Mouse (Mus musculus) CH12.LX (cell line): Measurements from ENCODE around the gene Htr1d.

ENCODE experiments used
- CTCF ChIP-seq, 2 experiments: IDR thresholded peaks in 1 of 2; conservative IDR thresholded peaks in 1 of 2; 2 replicates each; pipeline ENCODE4 v1.5.1; 2011 to 2012; ENCODE audit warnings: low read depth in 2 of 2, low read length in 2 of 2, improper control_type of control experiment in 1 of 2, inconsistent platforms in 1 of 2, mild to moderate bottlenecking in 1 of 2, moderate library complexity in 1 of 2
- E2F4 ChIP-seq: IDR thresholded peaks from 2 replicates; pipeline ENCODE4 v1.6.1; 2011; ENCODE audit warnings: low read depth, low read length, improper control_type of control experiment; ENCODE audit not compliant: insufficient replicate concordance
- JUN ChIP-seq: IDR thresholded peaks from 2 replicates; pipeline ENCODE4 v1.6.1; 2011; ENCODE audit warnings: low read depth, mild to moderate bottlenecking, low read length, improper control_type of control experiment, moderate library complexity; ENCODE audit not compliant: insufficient read depth
- JUND ChIP-seq: conservative IDR thresholded peaks from 2 replicates; pipeline ENCODE4 v1.6.1; 2011; ENCODE audit warnings: low read depth, low read length, improper control_type of control experiment
- MAFK ChIP-seq: IDR thresholded peaks from 2 replicates; pipeline ENCODE4 v1.6.1; 2011; ENCODE audit warnings: low read length, improper control_type of control experiment; ENCODE audit not compliant: insufficient replicate concordance
- MAX ChIP-seq: IDR thresholded peaks from 2 replicates; pipeline ENCODE4 v1.6.1; 2011; ENCODE audit warnings: low read length, improper control_type of control experiment
- MXI1 ChIP-seq: IDR thresholded peaks from 2 replicates; pipeline ENCODE4 v1.6.1; 2011; ENCODE audit warnings: mild to moderate bottlenecking, low read depth, low read length, improper control_type of control experiment
- PAX5 ChIP-seq: IDR thresholded peaks from 2 replicates; pipeline ENCODE4 v1.6.1; 2012; ENCODE audit warnings: low read length, inconsistent platforms, mixed read lengths
- POLR2A ChIP-seq: IDR thresholded peaks from 2 replicates; pipeline ENCODE4 v1.6.1; 2011; ENCODE audit warnings: low read depth, mild to moderate bottlenecking, improper control_type of control experiment, low read length
- RAD21 ChIP-seq: IDR thresholded peaks from 2 replicates; pipeline ENCODE4 v1.6.1; 2011; ENCODE audit warnings: low read depth, mild to moderate bottlenecking, low read length, improper control_type of control experiment, moderate library complexity
- RCOR1 ChIP-seq: conservative IDR thresholded peaks from 2 replicates; pipeline ENCODE4 v1.6.1; 2012; ENCODE audit warnings: low read depth, mild to moderate bottlenecking, inconsistent platforms, low read length, improper control_type of control experiment
- USF2 ChIP-seq: conservative IDR thresholded peaks from 2 replicates; pipeline ENCODE4 v1.6.1; 2011; ENCODE audit warnings: low read depth, low read length, improper control_type of control experiment
- ZC3H11A ChIP-seq: IDR thresholded peaks from 2 replicates; pipeline ENCODE4 v1.6.1; 2012; ENCODE audit warnings: low read depth, mild to moderate bottlenecking, inconsistent platforms, low read length, improper control_type of control experiment
- ZMIZ1 ChIP-seq: IDR thresholded peaks from 2 replicates; pipeline ENCODE4 v1.6.1; 2012; ENCODE audit warnings: low read depth, mild to moderate bottlenecking, inconsistent platforms, low read length, improper control_type of control experiment

- TF ChIP-seq CTCF (conservative IDR thresholded peaks at IDR 0.05 in 1 of 2, IDR thresholded peaks at IDR 0.05 in 1 of 2; ENCODE audit: low read depth in 2 of 2, low read length in 2 of 2) (no peak), RAD21 (no peak), MXI1 (peak; percentile 39; the same call in 1 of the 2 replicates), ZC3H11A (no peak), E2F4 (no peak), JUND (no peak), ZMIZ1 (no peak), POLR2A (no peak), MAFK (no peak), JUN (no peak), MAX (no peak), USF2 (no peak), RCOR1 (no peak), PAX5 (no peak)
Observed at GRCm38 (mm10) chr4:136470347-136471071, 47.2 kb downstream of the Htr1d start.
